Mouse (Mus musculus) T-helper 17 cell (primary cell): ENCODE measurements around the gene Snx27.

Experiments used
- in situ Hi-C, 2 experiments: fragments of 300-600 bp; cut with MboI, MseI; formaldehyde crosslinking; loops; 1 replicate in 1 of 2; 2 replicates in 1 of 2; pipeline ENCODE4 v1.15.1; 2025; ENCODE audit warnings: high pct_unique_total_duplicates in 2 of 2

Gene Snx27

DNA sequence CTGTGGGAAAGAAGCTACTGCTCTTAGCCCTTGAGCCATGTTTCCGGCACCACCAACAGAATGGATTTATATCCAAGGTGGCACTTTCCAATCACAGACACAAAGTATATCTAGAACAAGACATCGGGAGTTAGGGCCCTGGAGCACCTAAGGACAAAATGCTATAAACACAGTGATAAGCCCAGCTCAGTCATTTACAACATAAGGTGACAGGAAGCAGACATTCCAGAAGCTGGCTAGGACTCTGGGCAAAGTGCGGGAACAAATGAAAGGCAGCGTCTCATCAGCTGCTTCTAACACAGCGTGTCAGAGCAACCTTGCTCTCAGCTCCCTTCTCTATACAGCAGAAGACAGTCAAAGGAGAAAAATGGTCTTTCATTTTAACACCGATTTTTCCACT lies 8.0 kb downstream of the Snx27 start:
- in situ Hi-C loops = no loop called here

DNA sequence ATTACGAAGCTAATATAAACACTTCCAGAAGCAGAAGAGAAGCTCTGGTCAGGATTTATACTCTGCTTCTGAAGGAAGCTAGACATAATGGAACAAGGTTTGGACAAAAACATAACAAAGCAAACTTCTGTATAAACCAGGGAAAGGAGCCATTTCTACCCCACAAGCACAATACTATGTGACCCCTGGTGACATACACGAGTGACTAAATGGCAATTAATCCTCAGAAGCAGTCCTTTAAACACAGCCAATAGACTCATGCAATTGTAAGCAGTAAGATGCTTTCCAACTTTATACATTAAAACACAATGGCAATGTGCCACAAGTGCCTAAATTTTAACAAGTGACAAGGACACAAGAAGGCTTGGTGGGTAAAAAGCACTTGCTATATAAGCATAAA lies 15.3 kb downstream of the Snx27 start:
- in situ Hi-C loops = no loop called here

GRCm38 (mm10) chr3:94565557-94565956 lies 17.0 kb downstream of the Snx27 start:
- in situ Hi-C loops = no loop called here

- in situ Hi-C loops = no loop called here
Measured at GRCm38 (mm10) chr3:94565127-94565526, 17.4 kb downstream of the Snx27 start.

- in situ Hi-C loops = no loop called here
Measured at GRCm38 (mm10) chr3:94564356-94565010, 18.0 kb downstream of the Snx27 start.

GRCm38 (mm10) chr3:94563163-94563562 lies 19.4 kb downstream of the Snx27 start:
- in situ Hi-C loops = no loop called here

DNA sequence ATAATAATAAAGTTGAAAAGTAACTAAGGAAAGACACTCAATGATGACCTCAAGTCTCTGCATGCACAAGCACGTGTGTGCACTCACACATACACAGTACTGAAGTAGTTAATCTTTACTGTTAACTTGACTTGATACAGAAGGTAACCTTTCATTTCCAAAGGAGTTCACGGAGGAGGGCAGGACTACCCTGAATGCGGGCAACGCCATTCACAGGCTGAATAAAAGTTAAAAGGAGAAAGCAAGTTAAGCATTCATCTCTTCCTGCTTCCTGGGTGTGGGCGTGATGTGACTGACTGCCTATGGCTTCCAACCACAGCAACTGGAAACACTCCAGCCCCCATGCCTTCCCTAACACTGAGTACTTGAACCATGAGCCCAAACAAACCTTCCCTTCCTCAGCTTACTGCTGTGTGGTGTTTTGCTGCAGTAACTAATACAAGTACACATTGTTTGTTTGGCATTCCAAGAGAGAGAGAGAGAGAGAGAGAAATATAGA lies 22.5 kb downstream of the Snx27 start:
- in situ Hi-C loops = no loop called here

- in situ Hi-C loops = no loop called here
Measured at GRCm38 (mm10) chr3:94549041-94549440, 33.5 kb downstream of the Snx27 start.

DNA sequence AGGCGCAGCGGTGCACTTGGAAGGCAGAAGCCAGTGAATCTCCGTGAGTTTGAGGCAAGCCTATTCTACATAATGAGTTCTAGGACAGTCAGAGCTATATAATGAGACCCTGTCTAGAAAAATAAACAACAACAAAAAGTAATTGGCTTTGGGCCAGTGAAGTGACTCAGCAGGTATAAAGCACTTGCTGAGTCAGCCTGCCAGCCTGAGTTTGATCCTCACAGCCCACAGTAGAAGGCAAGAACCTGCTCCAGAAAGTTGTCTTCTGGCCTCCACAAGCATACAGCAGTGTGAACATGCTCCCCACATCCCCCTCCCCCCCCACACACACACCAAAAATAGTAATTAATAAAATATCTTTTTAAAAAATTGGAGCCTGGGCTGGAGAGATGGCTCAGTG lies 45.3 kb downstream of the Snx27 start:
- in situ Hi-C loops = no loop called here

DNA sequence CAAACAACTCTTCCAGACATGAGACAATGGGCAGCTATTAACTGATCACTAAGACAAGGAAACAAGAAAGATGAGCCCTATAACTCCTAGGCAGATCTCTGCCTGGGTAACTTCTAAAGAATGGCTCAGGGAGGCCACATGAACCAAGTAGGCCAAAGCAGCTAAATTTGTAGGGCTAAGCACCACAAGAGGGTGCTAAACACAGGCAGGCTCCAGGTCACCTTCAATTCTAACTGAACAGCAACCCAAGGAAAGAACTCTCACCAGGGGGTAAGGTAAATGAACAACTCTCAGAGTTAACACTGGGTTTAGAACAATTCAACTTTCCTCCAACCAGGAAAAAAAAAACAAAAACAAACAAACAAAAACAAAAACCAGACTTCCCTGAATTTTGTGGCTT lies 48.5 kb downstream of the Snx27 start:
- in situ Hi-C loops = loop anchor here (5.0 kb wide), 1 partner anchor 68 kb away; no protein-coding TSS in a partner anchor

GRCm38 (mm10) chr3:94526731-94527130 lies 55.8 kb downstream of the Snx27 start:
- in situ Hi-C loops = loop anchor here in 1 of 2 experiments (5.0 kb wide), 1 partner anchor 51 kb away; no protein-coding TSS in a partner anchor

DNA sequence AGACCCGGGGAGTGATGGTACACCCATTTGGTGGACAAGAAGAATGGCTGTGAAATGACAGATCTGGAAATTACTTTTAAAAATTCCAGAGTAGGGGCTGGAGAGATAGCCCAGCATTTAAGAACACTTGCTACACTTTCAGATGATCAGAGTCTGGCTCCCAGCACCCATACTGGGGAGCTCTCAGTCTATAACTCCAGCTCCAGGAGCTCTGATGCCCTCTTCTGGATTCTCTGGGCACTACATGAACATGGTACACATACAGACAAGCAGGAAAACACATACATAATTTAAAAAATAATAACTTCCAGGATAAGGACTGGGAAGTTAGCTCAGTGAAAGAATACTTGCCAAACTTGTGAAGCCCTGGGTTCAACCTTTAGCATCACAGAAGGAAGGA lies 75.9 kb downstream of the Snx27 start:
- in situ Hi-C loops = no loop called here

- in situ Hi-C loops = no loop called here
Measured at GRCm38 (mm10) chr3:94502243-94502642, 80.3 kb downstream of the Snx27 start.

DNA sequence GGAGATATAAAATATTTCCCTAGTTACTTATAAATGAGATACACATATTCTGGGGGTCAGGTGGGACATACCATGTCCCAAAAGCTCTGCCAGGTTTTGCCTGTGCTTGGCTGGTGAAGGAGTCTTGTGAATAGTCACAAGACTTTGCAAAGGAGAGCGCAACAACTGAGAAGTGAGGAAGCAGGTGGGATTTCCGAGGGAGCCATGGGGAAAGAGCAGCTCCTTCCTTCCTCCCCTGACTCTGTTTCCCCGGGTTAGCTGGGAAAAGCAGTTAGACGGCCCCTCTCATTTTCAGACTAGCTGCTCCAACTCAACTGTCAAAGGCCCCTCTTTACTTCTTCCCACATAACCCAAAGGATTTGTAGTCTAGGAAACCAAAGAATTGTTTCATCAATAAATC lies 85.4 kb downstream of the Snx27 start:
- in situ Hi-C loops = no loop called here

DNA sequence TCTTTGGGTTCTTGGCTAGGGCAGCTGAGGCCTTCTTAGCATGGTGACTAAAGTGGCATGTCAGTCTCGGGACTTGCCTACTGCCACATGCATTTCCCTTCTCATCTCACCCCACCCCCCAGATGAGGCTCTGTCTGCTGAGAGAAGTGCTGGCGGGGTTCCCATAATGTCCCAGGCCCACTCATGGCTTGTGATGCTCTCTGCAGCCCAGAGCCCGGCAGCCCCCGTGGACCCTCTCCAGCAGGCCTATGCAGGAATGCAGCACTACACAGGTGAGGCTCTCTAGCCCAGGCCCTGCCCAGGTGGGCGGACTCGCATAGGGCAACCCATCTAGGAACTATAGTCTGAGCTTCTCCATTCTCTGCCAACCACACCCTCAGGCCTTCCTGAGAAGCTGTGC lies 94.9 kb downstream of the Snx27 start:
- in situ Hi-C loops = no loop called here

DNA sequence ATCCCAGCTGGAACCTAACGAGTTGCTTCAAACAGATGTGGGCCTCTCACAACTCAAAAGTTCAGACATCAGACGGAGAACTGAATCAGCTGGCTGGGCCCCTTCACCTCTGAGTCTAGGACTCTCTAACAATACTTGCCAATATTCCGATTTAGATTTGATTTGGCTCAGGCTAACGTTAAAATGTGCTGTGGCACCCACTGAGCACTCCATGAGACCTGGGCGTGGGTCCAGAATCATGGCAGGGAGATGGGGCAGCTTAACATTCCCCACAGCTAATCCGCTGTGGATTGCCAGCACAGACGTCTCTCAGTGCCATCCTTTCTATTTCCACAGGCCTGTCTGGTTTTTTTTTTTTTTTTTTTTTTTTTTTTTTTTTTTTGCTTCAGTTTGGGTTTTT lies 96.6 kb downstream of the Snx27 start:
- in situ Hi-C loops = no loop called here

DNA sequence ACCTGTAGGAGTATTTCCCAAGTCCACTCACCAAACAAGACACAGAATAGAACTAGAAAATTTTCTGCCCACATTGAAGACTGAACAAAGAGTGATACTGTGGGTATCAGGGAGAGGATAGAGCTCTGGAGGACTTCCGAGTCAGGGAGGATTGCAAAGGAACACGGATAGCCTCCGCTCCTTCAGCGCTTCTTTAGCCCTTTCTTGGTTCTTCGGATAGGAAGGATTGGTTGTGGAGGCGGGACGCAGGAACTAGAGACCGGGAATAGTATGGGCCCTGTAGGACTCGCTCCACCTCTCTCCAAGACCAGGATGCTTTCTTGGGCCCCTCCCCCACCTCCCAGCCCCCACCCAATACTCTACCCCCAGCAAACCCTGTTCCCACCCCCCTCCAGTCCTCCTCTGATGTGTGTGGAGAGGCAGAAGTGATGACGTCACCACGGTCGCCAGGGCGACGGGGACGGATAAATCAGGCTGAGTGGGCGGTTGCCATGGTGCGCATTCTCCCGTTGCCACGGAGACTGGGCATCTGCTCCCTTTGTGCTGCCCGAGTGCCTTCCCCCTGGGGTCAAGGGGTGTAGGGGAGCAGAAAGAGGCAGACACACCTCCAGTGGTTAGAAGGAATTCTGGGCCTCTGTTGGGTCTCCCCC lies 98.6 kb downstream of the Snx27 start:
- in situ Hi-C loops = no loop called here

- in situ Hi-C loops = no loop called here
Measured at GRCm38 (mm10) chr3:94482764-94483385, 99.6 kb downstream of the Snx27 start.

DNA sequence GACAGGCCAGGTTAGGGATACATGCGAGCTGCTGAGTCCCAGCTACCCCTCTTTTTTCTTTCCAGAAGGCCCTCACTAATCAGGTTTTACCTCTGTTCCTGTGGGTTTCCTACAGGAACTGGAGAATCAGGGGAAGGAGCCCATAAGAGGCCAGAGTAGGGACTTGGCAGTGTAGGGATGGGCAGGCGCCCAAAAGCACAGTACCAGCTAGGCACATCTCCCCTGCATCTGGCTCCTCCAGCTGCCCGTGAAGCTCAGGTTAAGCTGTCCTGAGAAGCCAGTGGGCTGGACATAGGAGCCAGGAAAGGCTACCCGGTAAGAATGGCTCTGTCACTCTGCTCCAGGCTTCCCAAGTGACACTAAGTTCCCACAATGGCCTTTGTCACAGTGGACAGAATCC lies 101.1 kb downstream of the Snx27 start:
- in situ Hi-C loops = no loop called here

DNA sequence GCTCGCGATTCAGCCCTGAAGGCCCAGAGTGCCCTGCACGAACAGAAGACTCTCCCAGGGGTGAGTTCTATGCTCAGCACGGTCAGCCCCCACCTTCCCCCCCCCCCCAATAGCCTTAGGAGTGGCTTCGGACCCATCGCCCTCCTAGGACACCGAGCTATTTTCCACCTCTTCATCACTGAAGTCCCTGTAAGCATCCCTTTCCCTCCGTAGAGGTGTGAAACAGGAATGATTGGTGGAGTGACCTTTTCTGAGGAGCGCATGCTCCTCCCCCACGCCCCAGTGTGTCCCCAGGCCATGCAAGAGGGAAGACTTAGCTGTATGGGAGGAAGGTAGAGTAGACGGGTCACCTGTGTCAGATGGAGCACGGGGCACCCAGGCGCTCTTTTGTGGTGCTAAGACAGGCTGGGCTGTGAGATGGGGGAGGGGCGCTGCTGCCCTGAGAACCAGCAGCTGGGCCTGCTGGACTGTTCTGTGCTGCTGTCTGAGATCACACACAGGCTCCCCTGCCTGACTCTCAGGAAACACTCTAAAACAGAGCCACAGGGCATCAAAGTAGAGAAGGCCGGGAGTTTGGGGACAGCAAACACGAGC lies 102.1 kb downstream of the Snx27 start, which contains the start of gene Riiad1:
TSS of gene Riiad1 (minus strand) at position 51 of the 594 bp plus-strand sequence.
- in situ Hi-C loops = no loop called here

DNA sequence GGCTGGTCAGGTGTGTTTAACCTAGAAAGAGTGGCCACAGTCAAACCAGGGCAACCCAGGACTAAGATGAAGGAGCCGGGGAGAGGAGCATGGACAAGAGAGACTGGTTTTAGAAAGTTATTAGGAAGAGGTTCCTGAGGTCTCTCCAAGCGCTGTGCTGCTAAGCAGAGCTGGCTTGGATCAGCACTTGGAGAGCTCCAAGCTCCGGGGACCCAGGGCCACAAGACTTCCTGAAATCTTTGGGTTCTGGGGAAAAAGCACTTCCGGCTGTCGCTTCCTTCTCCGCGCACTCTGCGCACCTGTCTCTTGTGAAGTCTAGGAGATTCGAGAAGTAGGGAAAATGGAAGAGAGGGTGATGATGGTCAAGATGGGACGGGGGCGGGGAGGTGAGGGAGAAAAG lies 103.0 kb downstream of the Snx27 start:
- in situ Hi-C loops = no loop called here

DNA sequence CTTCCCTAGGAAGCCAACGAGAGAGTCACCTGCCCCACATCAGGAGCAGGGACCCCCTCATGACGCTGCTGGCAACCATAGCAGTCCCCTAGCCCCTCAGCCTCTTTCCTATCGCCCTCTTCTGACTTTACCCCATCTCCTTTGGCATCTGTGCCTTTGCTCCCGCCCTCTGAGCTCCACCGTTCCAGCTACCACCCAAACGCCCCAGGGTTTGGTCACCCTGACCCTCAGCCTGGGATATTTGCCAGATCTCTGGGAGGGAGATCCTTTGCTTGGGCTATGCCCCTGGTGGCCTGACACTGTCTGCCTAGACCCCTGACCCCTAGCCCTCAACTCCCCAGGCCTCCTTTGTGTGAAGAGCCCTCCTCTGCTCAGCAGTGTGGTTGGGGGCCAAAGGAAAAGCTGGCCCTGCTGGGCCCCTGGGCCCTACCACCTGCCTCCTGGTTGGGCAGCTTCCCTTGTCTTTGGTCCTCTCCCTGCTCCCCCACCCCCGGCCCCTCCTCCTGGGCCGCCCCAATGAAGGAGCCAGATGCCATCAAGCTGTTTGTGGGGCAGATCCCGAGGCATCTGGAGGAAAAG lies 103.8 kb downstream of the Snx27 start:
- in situ Hi-C loops = no loop called here
